Mouse (Mus musculus) bone marrow macrophage, adult 2 months (primary cell): ENCODE data around the gene Ifitm1. TPM values are rescaled to one million over a fixed set of nuclear protein-coding genes. Genes with fewer than 3 reads are reported as not detected.

Experiments used
- H3K27ac ChIP-seq: 2 replicates; pipeline ENCODE4 v1.5.1; 2012; ENCODE audit warnings: low read depth, low read length; ENCODE audit not compliant: insufficient read depth
- H3K4me1 ChIP-seq: 2 replicates; pipeline ENCODE4 v1.6.1; 2012; ENCODE audit warnings: low read length; ENCODE audit not compliant: control insufficient read depth, insufficient read depth
- H3K4me3 ChIP-seq: 2 replicates; pipeline ENCODE4 v1.5.1; 2012; ENCODE audit warnings: mild to moderate bottlenecking, low read length, moderate library complexity; ENCODE audit not compliant: insufficient read depth
- CTCF ChIP-seq: IDR thresholded peaks from 2 replicates; pipeline ENCODE4 v1.5.1; 2012; ENCODE audit warnings: low read depth, mild to moderate bottlenecking, low read length, moderate library complexity
- POLR2A ChIP-seq: IDR thresholded peaks from 2 replicates; pipeline ENCODE4 v1.6.1; 2012; ENCODE audit warnings: mild to moderate bottlenecking, low read depth, low read length, borderline replicate concordance
- polyA plus RNA-seq: library from polyadenylated mRNA; stranded (reverse); fragments of >200 nt; gene quantifications from 2 replicates; pipeline ENCODE4 v1.2.4, GENCODE M21; 2012; ENCODE audit not compliant: missing spikeins, insufficient read depth, insufficient read length

Gene Ifitm1
- polyA plus RNA-seq, 1 experiment = 31.2 TPM

- Histone ChIP-seq H3K27ac (peak within 1 kb of the TSS; percentile 98), H3K4me1 (peaks cover 23% of the 10 kb centered on the region), H3K4me3 (peak within 1 kb of the TSS; percentile 68)
- TF ChIP-seq POLR2A (peak; percentile 70), CTCF (peak; percentile 66)
These were observed 25.6 kb upstream of the Ifitm1 start, which contains the start of gene Pgghg for GRCm38 (mm10) chr7:140941222-140942051. Pgghg (plus strand) TSS chr7:140941391.

GRCm38 (mm10) chr7:140942341-140942740, 24.7 kb upstream of the Ifitm1 start:
- Histone ChIP-seq H3K4me3 (peak overlapping the region; percentile 61), H3K27ac (peak overlapping the region; percentile 88), H3K4me1 (peaks cover 32% of the 10 kb centered on the region)
- TF ChIP-seq POLR2A = no peak
- no peak for TF ChIP-seq CTCF

- peaks cover 36% of the 10 kb centered on the region for H3K4me1 ChIP-seq
- no peak for TF ChIP-seq CTCF
- no peak for TF ChIP-seq POLR2A
- H3K27ac ChIP-seq = peak overlapping the region; percentile 88; the same call in 1 of the 2 replicates
- no peak overlapping the region for H3K4me3 ChIP-seq
These were observed 24.2 kb upstream of the Ifitm1 start for GRCm38 (mm10) chr7:140942811-140943210.

GRCm38 (mm10) chr7:140943356-140943755, 23.7 kb upstream of the Ifitm1 start:
- H3K27ac ChIP-seq = no peak overlapping the region
- TF ChIP-seq CTCF = no peak
- TF ChIP-seq POLR2A = no peak
- H3K4me3 ChIP-seq = no peak overlapping the region
- peaks cover 41% of the 10 kb centered on the region for H3K4me1 ChIP-seq

- TF ChIP-seq POLR2A (no peak), CTCF (no peak)
- Histone ChIP-seq H3K4me3 (no peak overlapping the region), H3K4me1 (peaks cover 42% of the 10 kb centered on the region), H3K27ac (no peak overlapping the region)
These were observed 22.8 kb upstream of the Ifitm1 start for GRCm38 (mm10) chr7:140944236-140944635.

GRCm38 (mm10) chr7:140945247-140945646, 21.8 kb upstream of the Ifitm1 start:
- H3K4me1 ChIP-seq = peaks cover 42% of the 10 kb centered on the region
- H3K27ac ChIP-seq = no peak overlapping the region
- no peak for TF ChIP-seq POLR2A
- no peak for TF ChIP-seq CTCF
- H3K4me3 ChIP-seq = no peak overlapping the region

- TF ChIP-seq CTCF (no peak), POLR2A (no peak)
- Histone ChIP-seq H3K4me1 (peaks cover 45% of the 10 kb centered on the region), H3K4me3 (no peak overlapping the region), H3K27ac (no peak overlapping the region)
These were observed 20.7 kb upstream of the Ifitm1 start for GRCm38 (mm10) chr7:140946311-140946710.

- Histone ChIP-seq H3K27ac (no peak overlapping the region), H3K4me1 (peaks cover 50% of the 10 kb centered on the region), H3K4me3 (no peak overlapping the region)
- TF ChIP-seq POLR2A = no peak
- no peak for TF ChIP-seq CTCF
These were observed 20.0 kb upstream of the Ifitm1 start for GRCm38 (mm10) chr7:140946980-140947379.

- no peak overlapping the region for H3K27ac ChIP-seq
- no peak overlapping the region for H3K4me3 ChIP-seq
- TF ChIP-seq POLR2A (no peak), CTCF (no peak)
- peaks cover 50% of the 10 kb centered on the region for H3K4me1 ChIP-seq
These were observed 18.9 kb upstream of the Ifitm1 start for GRCm38 (mm10) chr7:140948161-140948560.

- peaks cover 50% of the 10 kb centered on the region for H3K4me1 ChIP-seq
- no peak overlapping the region for H3K4me3 ChIP-seq
- no peak for TF ChIP-seq POLR2A
- no peak for TF ChIP-seq CTCF
- no peak overlapping the region for H3K27ac ChIP-seq
These were observed 17.8 kb upstream of the Ifitm1 start for GRCm38 (mm10) chr7:140949255-140949654.
